Mouse (Mus musculus) kidney, embryonic 14.5 days (tissue): ENCODE results near the gene Kcnh1. TPM values are rescaled to one million over a fixed set of nuclear protein-coding genes. Genes with fewer than 3 reads are reported as not detected.

Source experiments
- ATAC-seq: fragments of 200-750 bp; cut with Nextera tagmentation; 2 replicates; pipeline ENCODE4 v1.8.0; 2017; ENCODE audit warnings: moderate number of reproducible peaks, mild to moderate bottlenecking, moderate TSS enrichment, moderate library complexity; ENCODE audit not compliant: low FRiP score, low TSS enrichment
- H3K27ac ChIP-seq: fragments of 300-500 bp; sonication (generic); 2 replicates; pipeline ENCODE4 v1.5.1; 2014; ENCODE audit warnings: low read depth, mild to moderate bottlenecking, low read length, moderate library complexity, mixed read lengths
- H3K27me3 ChIP-seq: fragments of 300-500 bp; sonication (generic); 2 replicates; pipeline ENCODE4 v1.6.1; 2014; ENCODE audit warnings: mild to moderate bottlenecking, low read length; ENCODE audit not compliant: control insufficient read depth, insufficient read depth
- H3K36me3 ChIP-seq: fragments of 300-500 bp; sonication (generic); 2 replicates; pipeline ENCODE4 v1.6.1; 2014; ENCODE audit warnings: low read length, mixed read lengths; ENCODE audit not compliant: control insufficient read depth, insufficient read depth
- H3K4me1 ChIP-seq: fragments of 300-500 bp; sonication (generic); 2 replicates; pipeline ENCODE4 v1.6.1; 2014; ENCODE audit warnings: low read length, mixed read lengths; ENCODE audit not compliant: control insufficient read depth, insufficient read depth
- H3K4me2 ChIP-seq: fragments of 300-500 bp; sonication (generic); replicated peaks from 2 replicates; pipeline ENCODE4 v1.6.1; 2014; ENCODE audit warnings: low read depth, mild to moderate bottlenecking, low read length
- H3K4me3 ChIP-seq: fragments of 300-500 bp; sonication (generic); 2 replicates; pipeline ENCODE4 v1.5.1; 2014; ENCODE audit warnings: mild to moderate bottlenecking, low read length
- H3K9ac ChIP-seq: fragments of 300-500 bp; sonication (generic); 2 replicates; pipeline ENCODE4 v1.6.1; 2014; ENCODE audit warnings: low read depth, mild to moderate bottlenecking, low read length, moderate library complexity
- H3K9me3 ChIP-seq: fragments of 300-500 bp; sonication (generic); 2 replicates; pipeline ENCODE4 v1.6.1; 2016; ENCODE audit warnings: low read length; ENCODE audit not compliant: control insufficient read depth
- WGBS: fragments of 180-500 bp; shearing (Covaris S2); extraction: QIAGEN DNeasy Blood & Tissue Kit; methylation state at CpG from one replicate; pipeline ENCODE4 v1.1.7; 2014; 5-methylcytosine and 5-hydroxymethylcytosine counted together
- polyA plus RNA-seq: library from polyadenylated mRNA; unstranded; fragments of >200 nt; fragmentation: Nextera tagmentation; extraction: Ambion mirVana; gene quantifications from 2 replicates; pipeline ENCODE4 v1.2.1, GENCODE M21; 2014

Gene Kcnh1
- polyA plus RNA-seq, 1 experiment from 2014 or later: 0.70 TPM

- ATAC-seq: no peak
- Histone ChIP-seq H3K4me3 (no peak overlapping the region), H3K4me2 (no peak overlapping the region), H3K9me3 (no peaks in the 10 kb centered on the region), H3K9ac (no peak overlapping the region), H3K4me1 (no peaks in the 10 kb centered on the region), H3K36me3 (no peaks in the 10 kb centered on the region), H3K27me3 (no peaks in the 10 kb centered on the region), H3K27ac (no peak overlapping the region)
- 77% methylated on average over 2 of the region's 2 CpGs for WGBS
Measured at GRCm38 (mm10) chr1:192542093-192542492, 351.5 kb downstream of the Kcnh1 start.

DNA sequence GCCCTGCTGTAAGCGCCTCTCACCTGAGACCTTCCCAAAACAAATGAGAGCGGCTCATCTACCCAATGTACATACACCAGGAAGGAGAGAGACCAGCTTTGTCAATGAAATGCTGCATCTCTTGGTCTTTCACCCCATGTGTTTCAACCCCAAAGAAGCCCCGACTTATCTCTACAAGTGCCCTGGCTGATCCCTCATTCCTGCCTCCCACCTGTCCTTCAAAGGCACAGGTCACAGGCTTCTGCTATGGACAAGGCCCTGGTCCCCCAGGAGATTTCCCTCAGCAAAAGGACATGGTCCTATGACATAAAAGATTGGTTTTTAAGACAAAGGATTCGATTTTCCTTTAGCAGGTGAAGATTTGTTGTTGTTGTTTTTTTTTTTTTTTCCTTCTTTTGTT lies 353.1 kb downstream of the Kcnh1 start:
- no peaks in the 10 kb centered on the region for H3K4me1 ChIP-seq
- H3K27ac ChIP-seq: no peak overlapping the region
- WGBS: 81% methylated on average over 4 of the region's 4 CpGs
- H3K9ac ChIP-seq: no peak overlapping the region
- no peak overlapping the region for H3K4me2 ChIP-seq
- no peak overlapping the region for H3K4me3 ChIP-seq
- H3K9me3 ChIP-seq: no peaks in the 10 kb centered on the region
- ATAC-seq: no peak
- H3K36me3 ChIP-seq: no peaks in the 10 kb centered on the region
- no peaks in the 10 kb centered on the region for H3K27me3 ChIP-seq

GRCm38 (mm10) chr1:192544091-192544490 lies 353.5 kb downstream of the Kcnh1 start:
- Histone ChIP-seq H3K9me3 (no peaks in the 10 kb centered on the region), H3K4me1 (no peaks in the 10 kb centered on the region), H3K27me3 (no peaks in the 10 kb centered on the region), H3K4me3 (no peak overlapping the region), H3K9ac (no peak overlapping the region), H3K27ac (no peak overlapping the region), H3K4me2 (no peak overlapping the region), H3K36me3 (no peaks in the 10 kb centered on the region)
- ATAC-seq: no peak
- WGBS: 67% methylated on average over 9 of the region's 9 CpGs

DNA sequence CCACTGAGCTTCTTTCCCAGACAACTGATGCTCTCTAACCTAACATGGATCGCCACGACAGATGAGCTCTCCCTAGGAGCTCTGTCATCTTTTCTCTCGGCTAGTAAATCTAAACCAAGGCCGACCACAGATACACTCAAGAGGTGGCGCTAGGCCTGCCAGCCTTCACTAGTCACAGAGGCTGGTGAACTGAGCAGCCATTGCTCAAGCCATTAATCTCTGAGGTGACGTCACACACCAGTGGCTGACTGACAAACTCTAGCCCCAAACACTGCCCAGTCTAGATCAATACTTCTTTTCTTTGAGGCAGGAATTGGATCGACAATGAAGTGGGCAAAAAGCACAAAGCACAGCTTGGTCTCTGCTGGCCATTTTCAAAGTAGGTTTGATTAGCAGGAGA lies 354.3 kb downstream of the Kcnh1 start:
- Histone ChIP-seq H3K27ac (no peak overlapping the region), H3K4me1 (no peaks in the 10 kb centered on the region), H3K9me3 (no peaks in the 10 kb centered on the region), H3K4me3 (no peak overlapping the region), H3K9ac (no peak overlapping the region), H3K4me2 (no peak overlapping the region), H3K36me3 (no peaks in the 10 kb centered on the region), H3K27me3 (no peaks in the 10 kb centered on the region)
- 68% methylated on average over 7 of the region's 7 CpGs for WGBS
- ATAC-seq: no peak

DNA sequence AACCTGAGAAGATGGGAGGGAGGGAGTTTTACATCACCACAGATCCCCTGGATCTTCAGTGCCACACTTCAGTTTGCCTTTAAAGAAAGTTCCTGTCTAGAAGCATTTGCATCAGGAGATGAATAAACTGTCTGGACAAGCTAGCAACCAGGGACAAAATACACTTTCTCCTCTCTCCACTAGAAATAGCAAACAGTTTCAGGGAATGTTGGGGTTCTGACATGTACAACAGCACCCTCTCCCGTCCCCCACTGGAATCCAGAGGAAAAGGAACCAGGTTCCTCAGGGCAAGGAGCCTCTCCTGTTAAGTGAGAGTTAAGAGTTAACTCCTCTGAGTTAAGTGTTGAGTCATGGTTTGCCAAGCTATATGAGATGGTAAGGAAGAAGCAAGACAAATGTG lies 356.3 kb downstream of the Kcnh1 start:
- no peak overlapping the region for H3K9ac ChIP-seq
- ATAC-seq: no peak
- no peak overlapping the region for H3K4me2 ChIP-seq
- H3K27ac ChIP-seq: no peak overlapping the region
- no peaks in the 10 kb centered on the region for H3K9me3 ChIP-seq
- H3K4me3 ChIP-seq: no peak overlapping the region
- no peaks in the 10 kb centered on the region for H3K36me3 ChIP-seq
- H3K4me1 ChIP-seq: no peaks in the 10 kb centered on the region
- 43% methylated on average over 1 of the region's 1 CpGs for WGBS
- no peaks in the 10 kb centered on the region for H3K27me3 ChIP-seq

DNA sequence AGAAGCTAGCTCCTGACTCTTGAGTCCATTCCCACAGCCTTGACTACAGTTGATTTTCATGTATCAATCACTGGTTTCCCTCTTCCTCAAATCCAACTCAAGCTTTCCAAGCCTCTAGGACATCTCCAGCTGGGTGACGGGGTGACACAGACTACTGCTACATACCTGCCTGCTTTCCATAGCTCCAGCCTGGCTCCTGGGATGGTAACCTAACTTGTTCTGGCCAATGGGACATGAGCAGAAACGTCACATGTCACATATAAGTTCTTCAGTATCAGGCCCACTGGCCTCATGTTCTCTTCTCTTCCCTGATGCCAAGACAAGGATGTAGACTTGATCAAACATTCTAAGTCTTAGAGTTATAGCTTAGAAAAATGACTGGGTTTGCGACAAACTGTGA lies 360.0 kb downstream of the Kcnh1 start:
- Histone ChIP-seq H3K36me3 (no peaks in the 10 kb centered on the region), H3K4me3 (no peak overlapping the region), H3K4me2 (no peak overlapping the region), H3K9me3 (no peaks in the 10 kb centered on the region), H3K27ac (no peak overlapping the region), H3K27me3 (no peaks in the 10 kb centered on the region), H3K9ac (no peak overlapping the region), H3K4me1 (no peaks in the 10 kb centered on the region)
- no peak for ATAC-seq
- WGBS: 90% methylated on average over 3 of the region's 3 CpGs

- Histone ChIP-seq H3K27ac (no peak overlapping the region), H3K4me3 (no peak overlapping the region), H3K27me3 (no peaks in the 10 kb centered on the region), H3K9me3 (no peaks in the 10 kb centered on the region), H3K4me1 (no peaks in the 10 kb centered on the region), H3K36me3 (no peaks in the 10 kb centered on the region), H3K4me2 (no peak overlapping the region), H3K9ac (no peak overlapping the region)
- no peak for ATAC-seq
- WGBS: 57% methylated on average over 4 of the region's 4 CpGs
Measured at GRCm38 (mm10) chr1:192555516-192555915, 364.9 kb downstream of the Kcnh1 start.

DNA sequence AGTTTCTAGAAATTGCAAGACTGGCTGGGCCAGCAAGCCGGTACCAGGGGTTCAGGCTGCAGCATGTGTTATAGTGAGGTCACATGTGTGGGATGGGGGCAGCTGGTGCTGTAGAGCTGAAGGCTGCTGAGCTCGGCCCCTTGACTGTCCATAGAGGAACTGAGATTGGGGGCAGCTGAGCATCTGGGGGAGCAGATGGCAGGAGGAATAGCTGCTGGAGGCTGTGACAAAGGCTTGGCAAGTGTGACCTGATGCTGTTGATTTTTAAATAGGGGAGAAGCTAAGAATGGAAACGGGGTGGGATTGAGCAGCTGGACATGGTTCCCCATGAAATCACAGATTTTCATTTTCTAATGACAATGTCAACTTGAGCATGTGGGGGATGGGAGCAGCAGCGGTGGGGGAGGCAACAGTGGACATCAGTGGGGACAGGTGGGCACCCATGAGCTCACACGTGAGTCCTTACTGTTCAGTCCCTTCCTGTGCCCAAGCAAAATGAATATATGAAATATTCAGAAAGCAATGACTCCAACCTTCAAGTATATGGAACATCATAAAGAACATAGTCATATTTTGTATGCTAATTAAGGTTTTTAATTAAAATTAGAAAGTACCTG lies 367.5 kb downstream of the Kcnh1 start:
- 77% methylated on average over 5 of the region's 5 CpGs for WGBS
- no peaks in the 10 kb centered on the region for H3K36me3 ChIP-seq
- no peak overlapping the region for H3K4me3 ChIP-seq
- no peaks in the 10 kb centered on the region for H3K9me3 ChIP-seq
- H3K27me3 ChIP-seq: no peaks in the 10 kb centered on the region
- H3K9ac ChIP-seq: no peak overlapping the region
- H3K4me1 ChIP-seq: no peaks in the 10 kb centered on the region
- no peak for ATAC-seq
- no peak overlapping the region for H3K27ac ChIP-seq
- H3K4me2 ChIP-seq: no peak overlapping the region

DNA sequence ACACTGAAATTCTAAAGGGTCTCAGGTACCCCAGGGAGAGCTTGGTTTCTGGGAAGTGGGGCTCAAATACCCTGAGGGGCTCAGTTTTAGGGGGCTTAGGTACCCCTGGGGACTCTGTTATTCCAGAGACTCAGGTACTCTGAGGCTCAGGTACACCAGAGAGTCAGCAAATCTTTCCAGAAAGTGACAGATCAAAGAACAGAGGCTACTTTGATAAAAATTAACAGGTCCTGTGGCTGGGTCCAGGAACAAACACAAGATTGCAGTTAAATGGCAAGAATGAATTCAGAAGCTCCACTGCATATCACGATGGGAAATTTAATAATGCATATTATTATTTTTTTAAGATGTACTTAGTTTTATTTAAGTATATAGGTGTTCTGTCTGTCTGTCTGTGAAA lies 368.8 kb downstream of the Kcnh1 start:
- Histone ChIP-seq H3K36me3 (no peaks in the 10 kb centered on the region), H3K27me3 (no peaks in the 10 kb centered on the region), H3K9me3 (no peaks in the 10 kb centered on the region), H3K4me1 (no peaks in the 10 kb centered on the region), H3K27ac (no peak overlapping the region), H3K9ac (no peak overlapping the region), H3K4me2 (no peak overlapping the region), H3K4me3 (no peak overlapping the region)
- WGBS: 71% methylated on average over 1 of the region's 1 CpGs
- ATAC-seq: no peak
